Mouse (Mus musculus) mesoderm, embryonic 11.5 days (tissue): ENCODE measurements around the gene Pkig.
"Not testable (repeated sequence)": the region's sequence is repeated elsewhere in the genome, so short reads cannot be mapped to it uniquely, and the experiment has no call there.

Experiments
- DNase-seq: peaks from one replicate; pipeline ENCODE4 v3.0.0-alpha.2; 2012; ENCODE audit warnings: low read depth, low spot score

The Pkig gene

GRCm38 (mm10) chr2:163682344-163682743, 24.2 kb downstream of the Pkig start:
- no peak for DNase-seq

- DNase-seq = no peak
Measured at GRCm38 (mm10) chr2:163685287-163685686, 27.1 kb downstream of the Pkig start.

GRCm38 (mm10) chr2:163685761-163686200, 27.6 kb downstream of the Pkig start:
- no peak for DNase-seq

GRCm38 (mm10) chr2:163686233-163686632, 28.0 kb downstream of the Pkig start:
- no peak for DNase-seq

GRCm38 (mm10) chr2:163686886-163687285, 28.7 kb downstream of the Pkig start:
- DNase-seq = no peak

- not testable (repeated sequence) for DNase-seq
Measured at GRCm38 (mm10) chr2:163688377-163688776, 30.2 kb downstream of the Pkig start.

GRCm38 (mm10) chr2:163689771-163690170, 31.6 kb downstream of the Pkig start:
- DNase-seq = no peak

- no peak for DNase-seq
Measured at GRCm38 (mm10) chr2:163690409-163691304, 32.5 kb downstream of the Pkig start.

GRCm38 (mm10) chr2:163691846-163692605, 33.8 kb downstream of the Pkig start:
- DNase-seq = no peak

GRCm38 (mm10) chr2:163692873-163693612, 34.9 kb downstream of the Pkig start:
- no peak for DNase-seq

GRCm38 (mm10) chr2:163693716-163694314, 35.6 kb downstream of the Pkig start:
- peak; percentile 40 for DNase-seq

GRCm38 (mm10) chr2:163696763-163697162, 38.6 kb downstream of the Pkig start:
- no peak for DNase-seq

- no peak for DNase-seq
Measured at GRCm38 (mm10) chr2:163697764-163698480, 39.7 kb downstream of the Pkig start.

GRCm38 (mm10) chr2:163699078-163699780, 41.0 kb downstream of the Pkig start:
- DNase-seq = no peak

GRCm38 (mm10) chr2:163702431-163702830, 44.2 kb downstream of the Pkig start:
- no peak for DNase-seq

- DNase-seq = no peak
Measured at GRCm38 (mm10) chr2:163702921-163703320, 44.7 kb downstream of the Pkig start.

GRCm38 (mm10) chr2:163703599-163704260, 45.5 kb downstream of the Pkig start:
- DNase-seq = no peak

GRCm38 (mm10) chr2:163708321-163708720, 50.1 kb downstream of the Pkig start:
- no peak for DNase-seq

GRCm38 (mm10) chr2:163708763-163709250, 50.6 kb downstream of the Pkig start:
- no peak for DNase-seq
